Mouse (Mus musculus) embryonic facial prominence, embryonic 15.5 days (tissue): Measurements from ENCODE around the gene Robo1. TPM values are rescaled to one million over a fixed set of nuclear protein-coding genes. Genes with fewer than 3 reads are reported as not detected.

Experiments
- ATAC-seq: fragments of 200-750 bp; cut with Nextera tagmentation; 2 replicates; pipeline ENCODE4 v1.8.0; 2017; ENCODE audit warnings: low read depth, moderate TSS enrichment; ENCODE audit not compliant: insufficient number of reproducible peaks, low FRiP score, low TSS enrichment
- H3K27ac ChIP-seq: fragments of 300-500 bp; sonication (generic); replicated peaks from 2 replicates; pipeline ENCODE4 v1.5.1; 2015; ENCODE audit warnings: mild to moderate bottlenecking, inconsistent platforms
- H3K27me3 ChIP-seq: fragments of 300-500 bp; sonication (generic); 2 replicates; pipeline ENCODE4 v1.6.1; 2015; ENCODE audit warnings: inconsistent platforms
- H3K36me3 ChIP-seq: fragments of 300-500 bp; sonication (generic); 2 replicates; pipeline ENCODE4 v1.6.1; 2015; ENCODE audit warnings: mild to moderate bottlenecking, inconsistent platforms
- H3K4me1 ChIP-seq: fragments of 300-500 bp; sonication (generic); 2 replicates; pipeline ENCODE4 v1.6.1; 2015; ENCODE audit warnings: inconsistent platforms
- H3K4me2 ChIP-seq: fragments of 300-500 bp; sonication (generic); replicated peaks from 2 replicates; pipeline ENCODE4 v1.6.1; 2015; ENCODE audit warnings: mild to moderate bottlenecking, inconsistent platforms
- H3K4me3 ChIP-seq: fragments of 300-500 bp; sonication (generic); replicated peaks from 2 replicates; pipeline ENCODE4 v1.5.1; 2015; ENCODE audit warnings: mild to moderate bottlenecking, inconsistent platforms
- H3K9ac ChIP-seq: fragments of 300-500 bp; sonication (generic); 2 replicates; pipeline ENCODE4 v1.6.1; 2015; ENCODE audit warnings: inconsistent platforms
- H3K9me3 ChIP-seq: fragments of 300-500 bp; sonication (generic); replicated peaks from 2 replicates; pipeline ENCODE4 v1.6.1; 2016; ENCODE audit warnings: inconsistent platforms
- WGBS: fragments of 180-500 bp; shearing (Covaris S2); methylation state at CpG from one replicate; pipeline ENCODE4 v1.1.7; 2015; 5-methylcytosine and 5-hydroxymethylcytosine counted together
- polyA plus RNA-seq: library from polyadenylated mRNA; unstranded; fragments of >200 nt; fragmentation: Nextera tagmentation; extraction: Ambion mirVana; gene quantifications from 2 replicates; pipeline ENCODE4 v1.2.1, GENCODE M21; 2015

Gene Robo1
- polyA plus RNA-seq, 1 experiment from 2014 or later: 36.9 TPM

- H3K27ac ChIP-seq: no peak overlapping the region
- H3K9ac ChIP-seq: no peak overlapping the region
- 68% methylated on average over 1 of the region's 1 CpGs for WGBS
- H3K4me3 ChIP-seq: no peak overlapping the region
- H3K27me3 ChIP-seq: no peaks in the 10 kb centered on the region
- ATAC-seq: no peak
- no peaks in the 10 kb centered on the region for H3K36me3 ChIP-seq
- H3K4me1 ChIP-seq: no peaks in the 10 kb centered on the region
- H3K9me3 ChIP-seq: no peaks in the 10 kb centered on the region
- no peak overlapping the region for H3K4me2 ChIP-seq
These were observed 530.9 kb downstream of the Robo1 start for GRCm38 (mm10) chr16:72839031-72839430.

GRCm38 (mm10) chr16:72841066-72841465, 533.0 kb downstream of the Robo1 start:
- Histone ChIP-seq H3K4me3 (no peak overlapping the region), H3K9me3 (no peaks in the 10 kb centered on the region), H3K36me3 (no peaks in the 10 kb centered on the region), H3K4me1 (no peaks in the 10 kb centered on the region), H3K4me2 (no peak overlapping the region), H3K9ac (no peak overlapping the region), H3K27me3 (no peaks in the 10 kb centered on the region), H3K27ac (no peak overlapping the region)
- WGBS: 69% methylated on average over 9 of the region's 9 CpGs
- no peak for ATAC-seq

GRCm38 (mm10) chr16:72854101-72854500, 546.0 kb downstream of the Robo1 start:
- H3K36me3 ChIP-seq: no peaks in the 10 kb centered on the region

GRCm38 (mm10) chr16:72854809-72855503, 546.9 kb downstream of the Robo1 start:
- Histone ChIP-seq H3K4me1 (peaks cover 21% of the 10 kb centered on the region), H3K4me2 (no peak overlapping the region), H3K27ac (peak overlapping the region; percentile 63; the same call in 1 of the 2 replicates), H3K36me3 (no peaks in the 10 kb centered on the region), H3K4me3 (no peak overlapping the region), H3K9ac (no peak overlapping the region), H3K9me3 (no peaks in the 10 kb centered on the region), H3K27me3 (no peaks in the 10 kb centered on the region)
- no peak for ATAC-seq
- WGBS: 59% methylated on average over 5 of the region's 5 CpGs

More at GRCm38 (mm10) chr16:72854101-72854500, 546.0 kb downstream of the Robo1 start:
- no peak overlapping the region for H3K4me3 ChIP-seq
- H3K4me2 ChIP-seq: no peak overlapping the region
- H3K27me3 ChIP-seq: no peaks in the 10 kb centered on the region
- H3K9me3 ChIP-seq: no peaks in the 10 kb centered on the region
- no peak overlapping the region for H3K9ac ChIP-seq
- H3K4me1 ChIP-seq: peaks cover 21% of the 10 kb centered on the region
- H3K27ac ChIP-seq: no peak overlapping the region
- 52% methylated on average over 9 of the region's 9 CpGs for WGBS
- ATAC-seq: peak; percentile 72; the same call in 1 of the 2 replicates

- H3K4me2 ChIP-seq: no peak overlapping the region
- 0 out of 2 replicates have a peak overlapping the region, but pooled peaks have one; percentile 7 for H3K27ac ChIP-seq
- WGBS: 41% methylated on average over 7 of the region's 7 CpGs
- no peaks in the 10 kb centered on the region for H3K36me3 ChIP-seq
- peak; percentile 70; the same call in 1 of the 2 replicates for ATAC-seq
- peaks cover 7% of the 10 kb centered on the region for H3K4me1 ChIP-seq
- H3K27me3 ChIP-seq: no peaks in the 10 kb centered on the region
- H3K4me3 ChIP-seq: no peak overlapping the region
- no peaks in the 10 kb centered on the region for H3K9me3 ChIP-seq
- H3K9ac ChIP-seq: no peak overlapping the region
These were observed 553.7 kb downstream of the Robo1 start for GRCm38 (mm10) chr16:72861707-72862277.

GRCm38 (mm10) chr16:72866011-72866410, 557.9 kb downstream of the Robo1 start:
- H3K4me2 ChIP-seq: no peak overlapping the region
- no peaks in the 10 kb centered on the region for H3K9me3 ChIP-seq
- H3K27ac ChIP-seq: no peak overlapping the region
- no peak for ATAC-seq
- WGBS: 76% methylated on average over 4 of the region's 4 CpGs
- no peaks in the 10 kb centered on the region for H3K27me3 ChIP-seq
- H3K9ac ChIP-seq: no peak overlapping the region
- H3K4me1 ChIP-seq: peaks cover 12% of the 10 kb centered on the region
- no peak overlapping the region for H3K4me3 ChIP-seq
- no peaks in the 10 kb centered on the region for H3K36me3 ChIP-seq

- Histone ChIP-seq H3K27me3 (no peaks in the 10 kb centered on the region), H3K4me2 (no peak overlapping the region), H3K4me3 (no peak overlapping the region), H3K9ac (no peak overlapping the region), H3K4me1 (peaks cover 4% of the 10 kb centered on the region; the same call in 1 of the 2 replicates), H3K36me3 (no peaks in the 10 kb centered on the region), H3K27ac (no peak overlapping the region), H3K9me3 (no peaks in the 10 kb centered on the region)
- no peak for ATAC-seq
- 61% methylated on average over 8 of the region's 8 CpGs for WGBS
These were observed 567.0 kb downstream of the Robo1 start for GRCm38 (mm10) chr16:72874934-72875732.

GRCm38 (mm10) chr16:72888108-72888507, 580.0 kb downstream of the Robo1 start:
- Histone ChIP-seq H3K4me2 (no peak overlapping the region), H3K9me3 (no peaks in the 10 kb centered on the region), H3K4me3 (no peak overlapping the region), H3K9ac (no peak overlapping the region), H3K27ac (no peak overlapping the region), H3K36me3 (no peaks in the 10 kb centered on the region), H3K4me1 (no peaks in the 10 kb centered on the region), H3K27me3 (no peaks in the 10 kb centered on the region)
- ATAC-seq: no peak
- WGBS: 31% methylated on average over 7 of the region's 7 CpGs

GRCm38 (mm10) chr16:72889401-72889800, 581.3 kb downstream of the Robo1 start:
- Histone ChIP-seq H3K9ac (no peak overlapping the region), H3K27me3 (no peaks in the 10 kb centered on the region), H3K9me3 (no peaks in the 10 kb centered on the region), H3K4me2 (no peak overlapping the region), H3K4me3 (no peak overlapping the region), H3K27ac (no peak overlapping the region), H3K36me3 (no peaks in the 10 kb centered on the region), H3K4me1 (no peaks in the 10 kb centered on the region)
- ATAC-seq: no peak
- WGBS: 71% methylated on average over 9 of the region's 9 CpGs

- H3K9me3 ChIP-seq: no peaks in the 10 kb centered on the region
- H3K36me3 ChIP-seq: no peaks in the 10 kb centered on the region
- no peak overlapping the region for H3K27ac ChIP-seq
- no peak overlapping the region for H3K4me2 ChIP-seq
- WGBS: 85% methylated on average over 11 of the region's 11 CpGs
- no peaks in the 10 kb centered on the region for H3K27me3 ChIP-seq
- H3K9ac ChIP-seq: no peak overlapping the region
- ATAC-seq: no peak
- no peaks in the 10 kb centered on the region for H3K4me1 ChIP-seq
- H3K4me3 ChIP-seq: no peak overlapping the region
These were observed 589.0 kb downstream of the Robo1 start for GRCm38 (mm10) chr16:72897125-72897524.

- no peak overlapping the region for H3K4me3 ChIP-seq
- H3K9ac ChIP-seq: no peak overlapping the region
- H3K9me3 ChIP-seq: no peaks in the 10 kb centered on the region
- H3K27ac ChIP-seq: no peak overlapping the region
- H3K36me3 ChIP-seq: 0 out of 2 replicates have a peak, but pooled peaks cover 5% of the 10 kb centered on the region
- no peak for ATAC-seq
- H3K27me3 ChIP-seq: no peaks in the 10 kb centered on the region
- H3K4me2 ChIP-seq: no peak overlapping the region
- 56% methylated on average over 2 of the region's 2 CpGs for WGBS
- H3K4me1 ChIP-seq: no peaks in the 10 kb centered on the region
These were observed 600.8 kb downstream of the Robo1 start for GRCm38 (mm10) chr16:72908895-72909294.
